Mouse (Mus musculus) inflammation-experienced regulatory T-cells, adult 6 months (primary cell): ENCODE measurements around the gene Phospho2. TPM values are rescaled to one million over a fixed set of nuclear protein-coding genes. Genes with fewer than 3 reads are reported as not detected.
A peak's percentile ranks its signal among the peaks of the same experiment; 100 is the strongest.
"Not testable (repeated sequence)": the region's sequence is repeated elsewhere in the genome, so short reads cannot be mapped to it uniquely, and the experiment has no call there.

ENCODE experiments used
- ATAC-seq: one replicate; pipeline ENCODE4 v1.8.0; 2017
- polyA plus RNA-seq, 3 experiments: library from polyadenylated mRNA; unstranded; fragments of 100-300 nt; shearing (Covaris generic); gene quantifications; one replicate each; pipeline ENCODE4 v1.2.1; 2017

The Phospho2 gene
- 10 to 100 TPM; 42.9 to 51.1 (median 50.9) TPM for polyA plus RNA-seq

DNA sequence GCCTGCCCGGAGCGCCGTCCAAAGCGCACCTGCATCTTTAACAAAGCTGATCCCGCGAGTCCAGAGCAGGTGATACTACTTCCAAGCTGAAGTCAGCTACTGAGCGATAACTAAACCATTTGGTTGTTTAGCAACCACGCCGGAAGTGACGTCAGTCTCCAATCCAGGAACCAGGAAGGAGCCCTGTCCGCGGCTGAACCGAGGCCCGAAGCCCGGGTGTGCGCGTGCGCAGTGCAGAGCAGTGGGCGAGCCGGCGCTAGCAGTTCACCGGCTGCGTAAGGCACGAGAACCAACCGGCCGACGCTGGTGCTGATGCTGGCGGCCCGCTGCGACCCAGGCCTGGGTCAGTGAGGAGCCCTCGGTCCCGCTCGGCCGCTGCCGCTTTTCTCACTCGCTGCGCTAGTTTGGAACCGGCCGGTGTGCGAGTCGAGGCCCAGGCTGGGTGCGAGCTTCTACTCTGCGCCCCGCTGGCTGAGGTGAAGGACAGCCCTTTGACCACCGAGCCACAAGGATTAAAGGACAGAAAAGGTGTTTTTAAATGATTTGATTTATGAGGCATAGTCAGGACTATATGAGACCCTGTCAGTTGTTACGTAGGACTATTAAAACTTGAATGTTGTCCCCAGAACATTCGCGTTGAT is at the start of gene Phospho2, which contains the start of gene Ccdc173:
Gene Phospho2 (plus strand): TSS at position 195 of the 641 bp plus-strand sequence.
Gene Ccdc173 (minus strand): TSS at position 147 of the 641 bp plus-strand sequence.
- ATAC-seq = peak; percentile 88

- ATAC-seq = no peak
These were observed 44.3 kb upstream of the Phospho2 start for GRCm38 (mm10) chr2:69745091-69745490.

- no peak for ATAC-seq
These were observed 28.4 kb upstream of the Phospho2 start for GRCm38 (mm10) chr2:69760980-69761379.

GRCm38 (mm10) chr2:69763340-69763739 is 26.1 kb upstream of the Phospho2 start:
- ATAC-seq = no peak

DNA sequence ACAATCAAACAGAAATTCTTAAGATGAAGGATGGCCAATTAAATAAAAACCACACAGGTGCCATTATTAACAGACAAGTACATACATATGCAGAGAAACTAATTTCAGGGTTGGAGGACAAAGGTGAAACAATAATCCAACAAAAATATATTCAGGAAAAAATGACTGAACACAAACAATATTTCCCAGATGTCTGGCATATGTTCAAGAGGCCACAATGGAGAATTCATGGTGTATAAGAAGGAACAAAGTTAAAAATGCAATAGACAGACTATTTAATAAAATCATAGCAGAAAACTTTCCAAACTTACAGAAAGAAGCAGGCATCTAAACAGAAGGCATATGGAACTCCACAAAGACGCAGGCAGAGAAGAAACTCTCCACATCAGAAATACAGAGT is 24.7 kb upstream of the Phospho2 start:
- no peak for ATAC-seq

- no peak for ATAC-seq
These were observed 16.1 kb upstream of the Phospho2 start for GRCm38 (mm10) chr2:69773331-69773730.

DNA sequence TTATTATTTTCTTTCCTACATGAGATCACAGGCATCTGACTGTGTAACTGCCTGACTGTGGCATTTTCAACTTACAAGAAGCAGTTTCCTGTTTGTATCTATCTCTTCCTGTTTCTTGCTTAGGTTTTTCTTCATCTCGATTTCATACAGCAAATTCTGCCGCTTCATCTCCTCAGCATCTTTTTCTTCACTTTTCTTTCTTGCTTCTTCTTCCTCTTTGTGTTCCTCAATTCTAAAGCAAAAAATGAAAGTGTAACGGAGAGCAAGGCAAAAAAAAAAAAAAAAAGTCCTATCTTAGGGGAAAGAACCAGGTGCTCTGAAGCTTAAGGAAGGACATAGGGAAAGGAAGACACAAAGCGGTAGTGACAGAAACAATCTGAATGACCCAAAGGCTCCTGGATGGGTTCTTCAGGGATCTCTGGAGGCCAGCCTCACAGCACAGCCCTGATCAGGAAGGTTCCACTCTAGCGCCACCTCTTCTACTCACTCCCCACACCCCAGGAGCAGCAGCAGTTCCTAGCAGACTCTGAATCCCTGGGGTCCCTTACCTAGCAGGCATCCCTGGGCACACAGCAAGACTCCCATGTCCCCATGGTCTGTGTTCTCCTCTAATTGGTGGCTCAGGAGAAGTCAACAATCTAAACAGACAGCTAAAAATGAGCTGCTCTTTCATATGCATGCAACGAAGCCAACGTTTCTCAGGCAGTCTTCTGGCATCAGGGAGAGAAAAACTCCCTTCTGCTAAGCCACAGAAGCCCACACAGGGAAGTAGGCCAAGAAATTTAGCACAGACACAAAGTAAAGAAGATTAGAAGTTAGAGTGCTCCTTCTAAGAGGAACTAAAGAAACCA is 11.2 kb upstream of the Phospho2 start:
- peak; percentile 69 for ATAC-seq

- peak; percentile 81 for ATAC-seq
These were observed 10.6 kb upstream of the Phospho2 start for GRCm38 (mm10) chr2:69778836-69779177.

- ATAC-seq = peak; percentile 3
These were observed 449 bp upstream of the Phospho2 start for GRCm38 (mm10) chr2:69788974-69789373.

GRCm38 (mm10) chr2:69790285-69790684 is 862 bp downstream of the Phospho2 start:
- peak; percentile 81 for ATAC-seq

- no peak for ATAC-seq
These were observed 1.3 kb downstream of the Phospho2 start for GRCm38 (mm10) chr2:69790722-69791121.

GRCm38 (mm10) chr2:69802911-69803312 is 13.5 kb downstream of the Phospho2 start:
- peak; percentile 96 for ATAC-seq

DNA sequence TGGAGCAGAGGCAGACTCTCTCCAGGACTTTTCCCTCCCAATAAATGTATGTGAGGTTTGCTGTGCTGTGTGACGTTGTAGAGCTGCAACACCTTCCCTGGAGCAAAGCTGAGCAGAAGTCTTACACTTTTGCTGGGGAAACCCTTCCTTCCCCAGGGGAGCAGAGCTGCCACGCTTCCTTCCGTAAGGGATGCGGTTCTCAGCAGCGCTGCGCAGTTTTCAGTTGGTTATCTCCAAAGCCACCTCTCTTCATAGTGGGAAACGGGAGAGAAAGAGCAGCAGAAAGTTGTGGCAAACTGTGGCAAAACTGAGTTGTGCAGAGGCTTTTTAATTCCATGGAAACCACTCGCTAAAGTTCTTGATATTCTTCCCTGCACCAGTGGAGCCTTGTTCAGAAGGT is 14.3 kb downstream of the Phospho2 start:
- no peak for ATAC-seq

DNA sequence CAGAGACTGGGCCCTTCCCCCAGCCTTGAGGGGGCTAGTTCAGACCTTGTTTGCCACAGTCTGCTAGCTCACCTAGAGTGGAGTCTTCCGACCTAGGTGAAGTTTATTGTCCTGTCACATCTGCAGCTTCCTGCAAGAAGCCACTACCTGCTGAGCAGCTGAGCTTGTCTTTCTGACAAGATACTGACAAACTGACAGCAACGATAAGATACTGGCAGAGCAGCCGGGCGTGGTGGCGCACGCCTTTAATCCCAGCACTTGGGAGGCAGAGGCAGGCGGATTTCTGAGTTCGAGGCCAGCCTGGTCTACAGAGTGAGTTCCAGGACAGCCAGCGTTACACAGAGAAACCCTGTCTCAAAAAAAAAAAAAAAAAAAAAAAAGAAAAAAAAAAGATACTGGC is 15.2 kb downstream of the Phospho2 start:
- not testable (repeated sequence) for ATAC-seq

- no peak for ATAC-seq
These were observed 20.7 kb downstream of the Phospho2 start for GRCm38 (mm10) chr2:69810169-69810568.

- not testable (repeated sequence) for ATAC-seq
These were observed 21.9 kb downstream of the Phospho2 start for GRCm38 (mm10) chr2:69811349-69811748.

GRCm38 (mm10) chr2:69816575-69816974 is 27.2 kb downstream of the Phospho2 start:
- ATAC-seq = no peak

DNA sequence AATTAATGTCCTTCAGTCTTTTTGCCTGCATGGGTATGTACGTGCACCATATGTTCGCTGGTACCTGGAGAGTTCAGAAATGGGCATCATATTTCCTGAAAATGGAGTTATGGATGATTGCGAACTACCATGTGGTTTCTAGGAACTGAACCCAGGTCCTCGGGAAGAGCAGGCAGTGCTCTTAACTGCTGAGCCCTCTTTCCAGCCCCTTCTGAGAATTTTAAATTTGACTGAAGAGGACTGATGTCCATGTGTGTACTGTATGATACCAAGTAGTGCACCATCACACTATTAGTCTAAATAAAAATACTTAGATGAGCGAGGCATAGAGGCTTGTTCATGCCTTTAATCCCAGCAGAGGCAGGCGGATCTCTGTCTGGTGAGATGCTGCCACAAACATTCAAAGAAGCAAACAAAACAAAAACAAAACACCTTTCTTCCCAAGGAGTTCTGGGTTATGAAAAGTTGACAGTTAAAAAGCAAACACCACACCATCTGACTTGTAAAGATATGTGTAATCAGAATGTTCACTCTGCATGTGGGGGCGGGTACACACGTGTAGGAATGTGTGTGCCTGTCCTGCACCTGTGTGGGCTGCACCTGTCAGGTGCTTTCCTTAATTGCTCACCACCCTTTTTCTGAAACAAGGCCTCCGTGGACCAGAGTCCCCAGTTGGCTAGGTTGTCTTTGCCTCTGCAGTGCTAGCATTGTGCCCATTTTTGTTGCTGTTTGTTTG is 29.1 kb downstream of the Phospho2 start:
- no peak for ATAC-seq

DNA sequence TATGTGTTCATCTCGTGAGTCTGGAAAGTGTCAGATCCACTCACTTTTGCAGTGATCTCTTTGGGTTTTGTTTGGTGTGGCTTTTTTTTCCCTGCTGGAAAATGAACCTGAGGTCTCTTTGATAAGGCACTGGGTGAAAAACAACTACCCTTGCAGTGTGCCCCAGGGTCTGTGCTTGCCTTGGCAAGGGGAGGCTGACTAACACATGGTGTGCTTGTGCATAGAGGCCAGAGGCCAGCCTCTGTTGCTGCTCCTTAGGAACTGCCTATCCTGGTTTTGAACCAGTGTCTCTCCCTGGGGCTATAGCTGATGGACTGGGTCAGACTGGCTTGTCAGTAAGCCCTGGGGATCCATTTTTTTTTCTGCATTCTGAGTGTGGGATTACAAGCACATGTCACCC is 30.8 kb downstream of the Phospho2 start:
- no peak for ATAC-seq

- no peak for ATAC-seq
These were observed 32.3 kb downstream of the Phospho2 start, which contains the start of gene Klhl23 for GRCm38 (mm10) chr2:69821711-69822110. TSS of gene Klhl23 (plus strand) at chr2:69821944.

- no peak for ATAC-seq
These were observed 33.1 kb downstream of the Phospho2 start for GRCm38 (mm10) chr2:69822361-69823128.

DNA sequence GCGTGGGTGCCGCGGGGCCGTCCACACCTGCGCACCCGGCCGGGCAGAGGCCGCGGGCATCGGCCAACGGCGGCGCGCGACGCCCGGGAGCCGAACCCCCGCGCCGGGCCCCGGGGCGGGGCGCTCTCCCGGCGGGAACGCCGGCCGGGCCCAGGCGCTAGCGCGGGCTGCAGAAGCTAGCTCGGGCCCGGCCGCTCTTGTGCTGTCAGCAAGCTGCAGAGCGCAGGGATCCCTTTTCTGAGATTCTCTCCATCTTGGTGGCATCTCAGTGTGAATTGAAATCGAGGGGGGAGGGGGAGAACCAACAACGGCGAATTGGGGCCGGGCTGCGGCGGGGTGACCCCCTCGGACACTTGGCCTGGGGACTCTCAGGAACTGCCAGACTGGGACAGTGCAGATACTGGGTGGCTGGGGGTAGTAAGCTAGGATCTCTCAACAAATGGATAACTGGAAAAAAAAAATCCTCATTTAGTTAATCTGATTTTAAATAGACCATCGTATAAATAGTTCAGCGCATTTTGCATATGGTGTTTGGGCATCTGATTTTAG is 33.8 kb downstream of the Phospho2 start:
- no peak for ATAC-seq
